Mouse (Mus musculus) embryo, embryonic 11.5 days (tissue): ENCODE data around the gene Abcg3.
A peak's percentile ranks its signal among the peaks of the same experiment; 100 is the strongest.
"Not testable (repeated sequence)": the region's sequence is repeated elsewhere in the genome, so short reads cannot be mapped to it uniquely, and the experiment has no call there.

ENCODE experiments used
- DNase-seq: peaks from one replicate; pipeline ENCODE4 v3.0.0-alpha.2; 2012; ENCODE audit warnings: low read depth, low spot score

The Abcg3 gene

GRCm38 (mm10) chr5:104982535-104982934, at the start of gene Abcg3:
TSS of gene Abcg3 (minus strand) at chr5:104982718.
- no peak for DNase-seq

GRCm38 (mm10) chr5:105012551-105012950, 30.0 kb upstream of the Abcg3 start:
- no peak for DNase-seq

- no peak for DNase-seq
Measured at GRCm38 (mm10) chr5:105011570-105011969, 29.1 kb upstream of the Abcg3 start.

- no peak for DNase-seq
Measured at GRCm38 (mm10) chr5:105010376-105010775, 27.9 kb upstream of the Abcg3 start.

- no peak for DNase-seq
Measured at GRCm38 (mm10) chr5:104989411-104989810, 6.9 kb upstream of the Abcg3 start.

GRCm38 (mm10) chr5:104988000-104988399, 5.5 kb upstream of the Abcg3 start:
- no peak for DNase-seq

GRCm38 (mm10) chr5:104986706-104987105, 4.2 kb upstream of the Abcg3 start:
- peak; percentile 11 for DNase-seq

GRCm38 (mm10) chr5:104979040-104979513, 3.4 kb downstream of the Abcg3 start:
- DNase-seq: no peak

GRCm38 (mm10) chr5:104958141-104958793, 24.3 kb downstream of the Abcg3 start:
- DNase-seq: no peak

GRCm38 (mm10) chr5:104955208-104955607, 27.3 kb downstream of the Abcg3 start:
- no peak for DNase-seq

GRCm38 (mm10) chr5:104946951-104947350, 35.6 kb downstream of the Abcg3 start:
- no peak for DNase-seq

GRCm38 (mm10) chr5:104934148-104934547, 48.4 kb downstream of the Abcg3 start:
- DNase-seq: no peak

- DNase-seq: not testable (repeated sequence)
Measured at GRCm38 (mm10) chr5:104906556-104906955, 76.0 kb downstream of the Abcg3 start.
